Comparison of ENCODE assay signal across 15 mouse cellular contexts in genomic region chr17:47450239-47450638, GRCm38 (mm10). TPM values are rescaled to one million over a fixed set of nuclear protein-coding genes. Genes with fewer than 3 reads are reported as not detected.
DNase-seq lines count a peak whose midpoint lies in the region; ATAC-seq and TF ChIP-seq lines count a peak whose summit lies in the region.
"Had no signal": no experiment of that assay in that cellular context is flagged by ENCODE, and none has a peak within 500 bp of the region (broad histone marks: within the 10 kb centered on the region; RNA-seq: fewer than 3 reads in every experiment).

No protein-coding gene starts in this region.

- TF ChIP-seq EP300 in lung, postnatal 0 days (IDR thresholded peaks at IDR 0.05), result no peak
- TF ChIP-seq EP300 in stomach, postnatal 0 days (optimal IDR thresholded peaks at IDR 0.05), result no peak

- H3K27ac ChIP-seq in heart, embryonic 14.5 days (replicated peaks in 1 of 2; ENCODE audit: control insufficient read depth in 1 of 2, insufficient read depth in 1 of 2, low read depth in 2 of 2, low read length in 2 of 2), result peak overlapping the region; percentile 86 to 88
- no peak overlapping the region; the same call in 1 of the 2 replicates for H3K27ac ChIP-seq in lung, postnatal 0 days (ENCODE audit: low read length)
- peak overlapping the region; percentile 87 for H3K27ac ChIP-seq in stomach, postnatal 0 days (replicated peaks)
- H3K27ac ChIP-seq: embryonic facial prominence, embryonic 12.5 days; liver, embryonic 13.5 days had no signal

- 17% methylated on average over 7 of the region's 7 CpGs for WGBS in heart, embryonic 14.5 days
- WGBS in lung, postnatal 0 days, result 40% methylated on average over 7 of the region's 7 CpGs
- 22% methylated on average over 7 of the region's 7 CpGs for WGBS in stomach, postnatal 0 days

- ATAC-seq in heart, embryonic 14.5 days (ENCODE audit: insufficient number of reproducible peaks, insufficient read depth, low FRiP score, low read depth), result peak; percentile 78
- ATAC-seq in lung, postnatal 0 days, result peak; percentile 27
- ATAC-seq in stomach, postnatal 0 days (ENCODE audit: low FRiP score, low TSS enrichment), result peak; percentile 28; the same call in 1 of the 2 replicates
- ATAC-seq: forebrain, postnatal 0 days had no signal

- H3K36me3 ChIP-seq in heart, embryonic 14.5 days (ENCODE audit: control insufficient read depth, insufficient read depth, low read length), result no peaks in the 10 kb centered on the region
- no peaks in the 10 kb centered on the region for H3K36me3 ChIP-seq in lung, postnatal 0 days (ENCODE audit: insufficient read depth, low read length)
- no peaks in the 10 kb centered on the region for H3K36me3 ChIP-seq in stomach, postnatal 0 days (ENCODE audit: control insufficient read depth, insufficient read depth, low read length)
- H3K36me3 ChIP-seq: embryonic facial prominence, embryonic 12.5 days; liver, embryonic 13.5 days had no signal

- peak overlapping the region; percentile 13; the same call in 1 of the 2 replicates for H3K9ac ChIP-seq in heart, embryonic 14.5 days (ENCODE audit: low read length)
- H3K9ac ChIP-seq in lung, postnatal 0 days (replicated peaks; ENCODE audit: low read depth), result no peak overlapping the region
- no peak overlapping the region for H3K9ac ChIP-seq in stomach, postnatal 0 days (ENCODE audit: low read length)
- H3K9ac ChIP-seq: embryonic facial prominence, embryonic 12.5 days; forebrain, postnatal 0 days; liver, embryonic 13.5 days had no signal

- DNase-seq in heart, postnatal 10 days, result no peak
- no peak for DNase-seq in lung, postnatal 0 days (ENCODE audit: low spot score)
- DNase-seq in lung, postnatal 14 days, result no peak
- peak; percentile 52 for DNase-seq in heart, postnatal 4 days
- peak; percentile 33 for DNase-seq in stomach, postnatal 0 days (ENCODE audit: low spot score)
- no peak for DNase-seq in thymus, adult 18-20 months
- DNase-seq in right cerebral cortex, adult 18-20 months, result no peak
- DNase-seq: cerebellum, adult 18-20 months; forebrain, postnatal 0 days; liver, embryonic 13.5 days; right cerebral cortex, postnatal 4 days had no signal

- peaks cover 67 to 87% of the 10 kb centered on the region in 2 experiments for H3K4me1 ChIP-seq in heart, embryonic 14.5 days (ENCODE audit: control insufficient read depth in 2 of 2, insufficient read depth in 2 of 2, low read length in 2 of 2)
- H3K4me1 ChIP-seq in lung, postnatal 0 days (ENCODE audit: insufficient read depth, low read depth, low read length), result peaks cover 13% of the 10 kb centered on the region; the same call in 1 of the 2 replicates
- H3K4me1 ChIP-seq in stomach, postnatal 0 days (replicated peaks; ENCODE audit: control insufficient read depth, insufficient read depth), result peaks cover 14% of the 10 kb centered on the region

- no peaks in the 10 kb centered on the region for H3K27me3 ChIP-seq in heart, embryonic 14.5 days (ENCODE audit: control insufficient read depth, insufficient read depth, low read length)
- H3K27me3 ChIP-seq in lung, postnatal 0 days (replicated peaks; ENCODE audit: insufficient read depth, low read length), result no peaks in the 10 kb centered on the region
- no peaks in the 10 kb centered on the region for H3K27me3 ChIP-seq in stomach, postnatal 0 days (ENCODE audit: control insufficient read depth, insufficient read depth, low read length)
- H3K27me3 ChIP-seq: embryonic facial prominence, embryonic 12.5 days; liver, embryonic 13.5 days had no signal

- H3K4me3 ChIP-seq in heart, embryonic 14.5 days (ENCODE audit: control insufficient read depth in 1 of 2, insufficient read depth in 1 of 2, low read depth in 1 of 2, low read length in 2 of 2), result no peak overlapping the region
- H3K4me3 ChIP-seq in lung, postnatal 0 days (ENCODE audit: low read depth, low read length), result no peak overlapping the region
- no peak overlapping the region for H3K4me3 ChIP-seq in stomach, postnatal 0 days (ENCODE audit: low read depth, low read length)
- H3K4me3 ChIP-seq: embryonic facial prominence, embryonic 12.5 days; liver, embryonic 13.5 days had no signal

- H3K9me3 ChIP-seq in heart, embryonic 14.5 days (ENCODE audit: control insufficient read depth, low read length), result no peaks in the 10 kb centered on the region
- H3K9me3 ChIP-seq in lung, postnatal 0 days (ENCODE audit: low read length), result no peaks in the 10 kb centered on the region
- H3K9me3 ChIP-seq in stomach, postnatal 0 days (ENCODE audit: control insufficient read depth, low read length), result no peaks in the 10 kb centered on the region
- H3K9me3 ChIP-seq: embryonic facial prominence, embryonic 12.5 days; liver, embryonic 13.5 days had no signal

- intact Hi-C loops in heart, postnatal 10 days (cut with DNase I), result no loop called here

- TF ChIP-seq CTCF in lung, postnatal 0 days (IDR thresholded peaks at IDR 0.05), result 0 out of 2 replicates have a peak, but pooled peaks have one; percentile 11
- peak; percentile 39; the same call in 1 of the 2 replicates for TF ChIP-seq CTCF in stomach, postnatal 0 days (IDR thresholded peaks at IDR 0.05; ENCODE audit: low read depth)

- H3K4me2 ChIP-seq in heart, embryonic 14.5 days (ENCODE audit: low read length), result no peak overlapping the region
- H3K4me2 ChIP-seq in lung, postnatal 0 days (replicated peaks; ENCODE audit: low read depth, low read length), result no peak overlapping the region
- H3K4me2 ChIP-seq in stomach, postnatal 0 days (replicated peaks; ENCODE audit: low read depth), result no peak overlapping the region
- H3K4me2 ChIP-seq: embryonic facial prominence, embryonic 12.5 days; liver, embryonic 13.5 days had no signal

RNA-seq across cellular contexts. Expression of gene 1700001C19Rik, which starts 13.1 kb away (rescaled TPM):
- polyA plus RNA-seq in heart, embryonic 14.5 days (2014; fragmentation: Nextera tagmentation; extraction: Ambion mirVana), result 0.72 and 0.92 TPM in 2 replicates
- total RNA-seq in heart, postnatal 10 days (2021), result not detected
- 0.15 and 0.44 TPM in 2 replicates for polyA plus RNA-seq in lung, postnatal 0 days (2015; fragmentation: Nextera tagmentation; extraction: Ambion mirVana)
- total RNA-seq in heart, postnatal 4 days (2021), result under 1 TPM; 0.32 to 0.45 TPM
- 0.24 and 0.45 TPM in 2 replicates for polyA plus RNA-seq in stomach, postnatal 0 days (2015; fragmentation: Nextera tagmentation; extraction: Ambion mirVana)
- total RNA-seq: gastrocnemius, postnatal 4 days had no signal

RNA-seq across cellular contexts. Expression of gene AI661453, which starts 13.8 kb away (rescaled TPM):
- polyA plus RNA-seq in heart, embryonic 14.5 days (2014; fragmentation: Nextera tagmentation; extraction: Ambion mirVana), result 0.47 and 0.76 TPM in 2 replicates
- total RNA-seq in heart, postnatal 10 days (2021), result 1 to 10 TPM; 1.5 to 2.0 TPM
- polyA plus RNA-seq in lung, postnatal 0 days (2015; fragmentation: Nextera tagmentation; extraction: Ambion mirVana), result 2.8 and 3.3 TPM in 2 replicates
- 1 to 10 TPM; 2.2 to 3.5 TPM for total RNA-seq in heart, postnatal 4 days (2021)
- polyA plus RNA-seq in stomach, postnatal 0 days (2015; fragmentation: Nextera tagmentation; extraction: Ambion mirVana), result 8.9 and 10.9 TPM in 2 replicates

RNA-seq across cellular contexts. Expression of gene Guca1a, which starts 49.9 kb away (rescaled TPM):
- polyA plus RNA-seq in heart, embryonic 14.5 days (2014; fragmentation: Nextera tagmentation; extraction: Ambion mirVana), result 2.4 and 2.9 TPM in 2 replicates
- under 1 TPM; 0.52 to 0.81 TPM for total RNA-seq in heart, postnatal 10 days (2021)
- polyA plus RNA-seq in lung, postnatal 0 days (2015; fragmentation: Nextera tagmentation; extraction: Ambion mirVana), result 1.9 and 2.0 TPM in 2 replicates
- under 1 TPM; 0.41 to 0.52 TPM for total RNA-seq in heart, postnatal 4 days (2021)
- polyA plus RNA-seq in stomach, postnatal 0 days (2015; fragmentation: Nextera tagmentation; extraction: Ambion mirVana), result 5.4 and 6.7 TPM in 2 replicates
- total RNA-seq: forebrain, postnatal 0 days; midbrain, postnatal 0 days had no signal

RNA-seq across cellular contexts. Expression of gene Taf8, which starts 51.9 kb away (rescaled TPM):
- 16.2 and 16.8 TPM in 2 replicates for polyA plus RNA-seq in heart, embryonic 14.5 days (2014; fragmentation: Nextera tagmentation; extraction: Ambion mirVana)
- 10 to 100 TPM; 14.0 to 15.5 TPM for total RNA-seq in heart, postnatal 10 days (2021)
- polyA plus RNA-seq in lung, postnatal 0 days (2015; fragmentation: Nextera tagmentation; extraction: Ambion mirVana), result 16.0 and 22.4 TPM in 2 replicates
- total RNA-seq in heart, postnatal 4 days (2021), result 10 to 100 TPM; 13.7 to 14.6 TPM
- polyA plus RNA-seq in stomach, postnatal 0 days (2015; fragmentation: Nextera tagmentation; extraction: Ambion mirVana), result 11.0 and 11.1 TPM in 2 replicates

RNA-seq across cellular contexts. Expression of gene Ccnd3, which starts 54.6 kb away (rescaled TPM):
- polyA plus RNA-seq in heart, embryonic 14.5 days (2014; fragmentation: Nextera tagmentation; extraction: Ambion mirVana), result 466 and 469 TPM in 2 replicates
- 100 to 1,000 TPM; 119 to 132 TPM for total RNA-seq in heart, postnatal 10 days (2021)
- 195 and 214 TPM in 2 replicates for polyA plus RNA-seq in lung, postnatal 0 days (2015; fragmentation: Nextera tagmentation; extraction: Ambion mirVana)
- total RNA-seq in heart, postnatal 4 days (2021), result 100 to 1,000 TPM; 170 to 175 TPM
- polyA plus RNA-seq in stomach, postnatal 0 days (2015; fragmentation: Nextera tagmentation; extraction: Ambion mirVana), result 219 and 242 TPM in 2 replicates

Comparison
In these comparisons a context has a peak if more than half of its experiments do, and no peak if none do; other contexts are left out.
1. DNase-seq: peak in heart, postnatal 4 days (single experiment) and stomach, postnatal 0 days (single experiment); none in heart, postnatal 10 days (0 of 2), lung, postnatal 0 days (single experiment), lung, postnatal 14 days (single experiment), thymus, adult 18-20 months (0 of 2) and right cerebral cortex, adult 18-20 months (single experiment).
2. ATAC-seq: peak in every context shown above with its lines; median percentile 78 in heart, embryonic 14.5 days; 28 in stomach, postnatal 0 days; 27 in lung, postnatal 0 days.